Mouse (Mus musculus) limb, embryonic 15.5 days (tissue): ENCODE measurements around the gene Cep72. TPM values are rescaled to one million over a fixed set of nuclear protein-coding genes. Genes with fewer than 3 reads are reported as not detected.

Experiments
- ATAC-seq: fragments of 200-750 bp; cut with Nextera tagmentation; 2 replicates; pipeline ENCODE4 v1.8.0; 2017; ENCODE audit warnings: low read depth, moderate TSS enrichment; ENCODE audit not compliant: insufficient number of reproducible peaks, low FRiP score, low TSS enrichment
- H3K27ac ChIP-seq: fragments of 300-500 bp; sonication (generic); 2 replicates; pipeline ENCODE4 v1.5.1; 2015; ENCODE audit warnings: moderate library complexity, mild to moderate bottlenecking, inconsistent platforms
- H3K27me3 ChIP-seq: fragments of 300-500 bp; sonication (generic); 2 replicates; pipeline ENCODE4 v1.6.1; 2015; ENCODE audit warnings: inconsistent platforms
- H3K36me3 ChIP-seq: fragments of 300-500 bp; sonication (generic); 2 replicates; pipeline ENCODE4 v1.6.1; 2015; ENCODE audit warnings: inconsistent platforms
- H3K4me1 ChIP-seq: fragments of 300-500 bp; sonication (generic); 2 replicates; pipeline ENCODE4 v1.6.1; 2015; ENCODE audit warnings: inconsistent platforms
- H3K4me2 ChIP-seq: fragments of 300-500 bp; sonication (generic); 2 replicates; pipeline ENCODE4 v1.6.1; 2015; ENCODE audit warnings: mild to moderate bottlenecking, inconsistent platforms
- H3K4me3 ChIP-seq: fragments of 300-500 bp; sonication (generic); 2 replicates; pipeline ENCODE4 v1.5.1; 2015; ENCODE audit warnings: mild to moderate bottlenecking, inconsistent platforms
- H3K9ac ChIP-seq: fragments of 300-500 bp; sonication (generic); 2 replicates; pipeline ENCODE4 v1.6.1; 2015; ENCODE audit warnings: inconsistent platforms
- H3K9me3 ChIP-seq: fragments of 300-500 bp; sonication (generic); 2 replicates; pipeline ENCODE4 v1.6.1; 2016; ENCODE audit warnings: inconsistent platforms
- WGBS: fragments of 180-500 bp; shearing (Covaris S2); methylation state at CpG from one replicate; pipeline ENCODE4 v1.1.7; 2015; 5-methylcytosine and 5-hydroxymethylcytosine counted together
- polyA plus RNA-seq: library from polyadenylated mRNA; unstranded; fragments of >200 nt; fragmentation: Nextera tagmentation; extraction: Ambion mirVana; gene quantifications from 2 replicates; pipeline ENCODE4 v1.2.1, GENCODE M21; 2015

The Cep72 gene
- polyA plus RNA-seq, 1 experiment from 2014 or later: 10.9 TPM

- Histone ChIP-seq H3K9ac (no peak overlapping the region), H3K9me3 (no peaks in the 10 kb centered on the region), H3K4me2 (no peak overlapping the region), H3K36me3 (no peaks in the 10 kb centered on the region), H3K4me3 (no peak overlapping the region), H3K4me1 (no peaks in the 10 kb centered on the region), H3K27ac (no peak overlapping the region), H3K27me3 (no peaks in the 10 kb centered on the region)
- 74% methylated on average over 4 of the region's 4 CpGs for WGBS
- ATAC-seq: no peak
These were observed 60.6 kb downstream of the Cep72 start for GRCm38 (mm10) chr13:74001492-74001891.

- H3K36me3 ChIP-seq: no peaks in the 10 kb centered on the region
- H3K9ac ChIP-seq: no peak overlapping the region
- H3K9me3 ChIP-seq: no peaks in the 10 kb centered on the region
- no peaks in the 10 kb centered on the region for H3K27me3 ChIP-seq
- ATAC-seq: no peak
- H3K4me1 ChIP-seq: no peaks in the 10 kb centered on the region
- H3K27ac ChIP-seq: no peak overlapping the region
- H3K4me3 ChIP-seq: no peak overlapping the region
- WGBS: 74% methylated on average over 6 of the region's 6 CpGs
- no peak overlapping the region for H3K4me2 ChIP-seq
These were observed 61.1 kb downstream of the Cep72 start for GRCm38 (mm10) chr13:74000961-74001360.

- Histone ChIP-seq H3K27ac (no peak overlapping the region), H3K4me3 (no peak overlapping the region), H3K9ac (no peak overlapping the region), H3K9me3 (no peaks in the 10 kb centered on the region), H3K4me1 (no peaks in the 10 kb centered on the region), H3K4me2 (no peak overlapping the region), H3K36me3 (no peaks in the 10 kb centered on the region), H3K27me3 (no peaks in the 10 kb centered on the region)
- no peak for ATAC-seq
These were observed 61.6 kb downstream of the Cep72 start for GRCm38 (mm10) chr13:74000519-74000918.

DNA sequence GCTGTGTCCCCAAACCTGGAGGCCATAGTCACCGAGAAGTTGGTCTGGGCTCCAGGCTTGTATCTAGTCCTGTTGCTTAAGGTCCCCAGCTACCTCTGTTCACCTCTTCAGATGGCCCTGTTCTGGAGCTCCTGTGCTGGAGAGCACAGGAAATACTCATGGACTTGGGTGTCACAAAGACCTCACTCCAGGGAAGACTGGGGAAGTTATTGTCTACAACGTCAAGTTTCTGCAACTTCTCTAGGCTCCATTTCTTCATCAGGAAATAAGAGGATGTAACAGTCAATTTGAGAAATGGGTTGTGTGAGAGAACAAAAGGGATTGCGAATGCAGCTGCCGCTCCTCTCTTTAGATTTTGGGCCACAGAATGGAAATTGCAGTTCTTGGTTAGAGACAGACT is 65.6 kb downstream of the Cep72 start:
- H3K4me2 ChIP-seq: no peak overlapping the region
- H3K4me1 ChIP-seq: no peaks in the 10 kb centered on the region
- no peaks in the 10 kb centered on the region for H3K9me3 ChIP-seq
- no peak overlapping the region for H3K27ac ChIP-seq
- no peak overlapping the region for H3K9ac ChIP-seq
- WGBS: 88% methylated on average over 4 of the region's 4 CpGs
- H3K36me3 ChIP-seq: no peaks in the 10 kb centered on the region
- H3K4me3 ChIP-seq: no peak overlapping the region
- no peak for ATAC-seq
- no peaks in the 10 kb centered on the region for H3K27me3 ChIP-seq

- no peaks in the 10 kb centered on the region for H3K36me3 ChIP-seq
- no peak overlapping the region for H3K4me2 ChIP-seq
- WGBS: 75% methylated on average over 5 of the region's 5 CpGs
- no peak for ATAC-seq
- no peaks in the 10 kb centered on the region for H3K4me1 ChIP-seq
- H3K4me3 ChIP-seq: no peak overlapping the region
- H3K9me3 ChIP-seq: no peaks in the 10 kb centered on the region
- H3K9ac ChIP-seq: no peak overlapping the region
- H3K27ac ChIP-seq: no peak overlapping the region
- H3K27me3 ChIP-seq: no peaks in the 10 kb centered on the region
These were observed 70.8 kb downstream of the Cep72 start for GRCm38 (mm10) chr13:73991267-73991666.

DNA sequence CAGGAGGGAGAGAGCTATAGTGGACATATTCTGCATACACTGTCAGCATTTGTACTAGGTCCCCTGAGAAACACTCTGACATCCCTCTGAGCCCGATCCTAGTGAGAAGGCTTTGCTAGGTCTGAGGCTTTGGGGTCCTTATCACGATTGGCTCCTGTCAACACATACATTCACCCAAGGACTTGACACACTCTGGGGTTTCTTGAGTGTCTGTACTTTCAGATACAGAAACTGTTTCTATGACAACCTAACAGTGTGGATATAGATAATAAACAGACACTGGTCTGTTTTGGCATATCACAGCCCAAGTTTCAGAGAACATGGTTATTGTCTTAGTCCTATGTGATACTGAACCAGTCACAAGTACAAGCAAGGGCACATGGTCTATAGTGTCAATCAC is 71.3 kb downstream of the Cep72 start:
- ATAC-seq: no peak
- WGBS: 76% methylated on average over 2 of the region's 2 CpGs
- H3K4me2 ChIP-seq: no peak overlapping the region
- no peak overlapping the region for H3K4me3 ChIP-seq
- no peaks in the 10 kb centered on the region for H3K4me1 ChIP-seq
- H3K36me3 ChIP-seq: no peaks in the 10 kb centered on the region
- no peak overlapping the region for H3K27ac ChIP-seq
- no peaks in the 10 kb centered on the region for H3K9me3 ChIP-seq
- H3K9ac ChIP-seq: no peak overlapping the region
- no peaks in the 10 kb centered on the region for H3K27me3 ChIP-seq

DNA sequence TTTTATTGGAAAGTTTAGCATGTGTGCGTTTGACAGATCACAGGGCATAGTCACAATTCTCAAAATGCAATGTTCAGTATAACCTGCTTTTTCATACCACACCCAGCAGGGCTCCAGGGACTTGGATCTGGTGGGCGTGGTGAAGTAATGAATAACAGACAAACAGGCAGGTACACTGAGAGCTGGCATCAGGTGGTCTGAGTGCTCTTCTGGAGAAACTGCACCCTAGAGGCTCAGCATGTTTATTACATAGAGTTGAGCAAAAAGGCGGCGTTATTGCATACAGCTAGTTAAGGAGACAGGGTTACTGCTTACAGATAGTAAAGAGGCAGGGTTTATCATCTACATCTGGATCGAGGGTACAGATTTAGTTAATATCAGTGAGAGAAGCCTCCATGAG is 71.8 kb downstream of the Cep72 start:
- no peak overlapping the region for H3K4me2 ChIP-seq
- no peaks in the 10 kb centered on the region for H3K4me1 ChIP-seq
- H3K9ac ChIP-seq: no peak overlapping the region
- no peaks in the 10 kb centered on the region for H3K27me3 ChIP-seq
- H3K36me3 ChIP-seq: no peaks in the 10 kb centered on the region
- 49% methylated on average over 5 of the region's 5 CpGs for WGBS
- no peak overlapping the region for H3K27ac ChIP-seq
- H3K9me3 ChIP-seq: no peaks in the 10 kb centered on the region
- ATAC-seq: no peak
- H3K4me3 ChIP-seq: no peak overlapping the region

Other genes with a start within 250 kb of the Cep72 start
- 44.1 and 46.7 TPM in 2 replicates for gene Nkd2, start 214.7 kb downstream of the Cep72 start, polyA plus RNA-seq
- gene Trip13, start 124.5 kb downstream of the Cep72 start, polyA plus RNA-seq: 28.6 and 30.0 TPM in 2 replicates
- 50.8 and 50.9 TPM in 2 replicates for gene Brd9, start 124.5 kb downstream of the Cep72 start, polyA plus RNA-seq
- gene Zdhhc11, start 98.4 kb downstream of the Cep72 start, polyA plus RNA-seq: not detected in 2 replicates
- 1.8 and 3.3 TPM in 2 replicates for gene Tppp, start 52.9 kb downstream of the Cep72 start, polyA plus RNA-seq
- gene Slc9a3, start 59.2 kb upstream of the Cep72 start, polyA plus RNA-seq: 0.04 and 0.21 TPM in 2 replicates
- 79.0 and 82.2 TPM in 2 replicates for gene Exoc3, start 146.4 kb upstream of the Cep72 start, polyA plus RNA-seq
- 3.9 and 4.0 TPM in 2 replicates for gene Ahrr, start 230.0 kb upstream of the Cep72 start, polyA plus RNA-seq